Mouse (Mus musculus) liver (tissue): ENCODE results near the gene Tex264.

Experiments
- DNase-seq: peaks from one replicate; pipeline ENCODE4 v3.0.0-alpha.2; 2020; ENCODE audit warnings: mixed read lengths

Tex264 gene

GRCm38 (mm10) chr9:106685249-106686101 lies at the start of gene Tex264:
Gene Tex264, minus strand, starts transcription at chr9:106685927.
- peak; percentile 84 for DNase-seq

GRCm38 (mm10) chr9:106733690-106734089 lies 48.0 kb upstream of the Tex264 start:
- no peak for DNase-seq

GRCm38 (mm10) chr9:106729416-106729815 lies 43.7 kb upstream of the Tex264 start:
- no peak for DNase-seq

GRCm38 (mm10) chr9:106726891-106727290 lies 41.2 kb upstream of the Tex264 start:
- DNase-seq: peak; percentile 47

GRCm38 (mm10) chr9:106725435-106725834 lies 39.7 kb upstream of the Tex264 start:
- DNase-seq: no peak

- no peak for DNase-seq
These were observed 39.1 kb upstream of the Tex264 start for GRCm38 (mm10) chr9:106724864-106725263.

GRCm38 (mm10) chr9:106716729-106717128 lies 31.0 kb upstream of the Tex264 start:
- DNase-seq: no peak

GRCm38 (mm10) chr9:106716232-106716631 lies 30.5 kb upstream of the Tex264 start:
- no peak for DNase-seq

GRCm38 (mm10) chr9:106712470-106712869 lies 26.7 kb upstream of the Tex264 start:
- DNase-seq: no peak

- DNase-seq: no peak
These were observed 7.3 kb upstream of the Tex264 start for GRCm38 (mm10) chr9:106692973-106693481.

- DNase-seq: no peak
These were observed 3.1 kb upstream of the Tex264 start for GRCm38 (mm10) chr9:106688834-106689233.

- DNase-seq: peak; percentile 78
These were observed 1.4 kb upstream of the Tex264 start for GRCm38 (mm10) chr9:106686983-106687650.

- no peak for DNase-seq
These were observed 844 bp downstream of the Tex264 start for GRCm38 (mm10) chr9:106684918-106685248.

GRCm38 (mm10) chr9:106684093-106684872 lies 1.4 kb downstream of the Tex264 start:
- DNase-seq: no peak

GRCm38 (mm10) chr9:106681026-106681425 lies 4.7 kb downstream of the Tex264 start:
- no peak for DNase-seq

- no peak for DNase-seq
These were observed 7.5 kb downstream of the Tex264 start for GRCm38 (mm10) chr9:106678242-106678641.

GRCm38 (mm10) chr9:106677702-106678101 lies 8.0 kb downstream of the Tex264 start:
- DNase-seq: no peak

- no peak for DNase-seq
These were observed 9.2 kb downstream of the Tex264 start for GRCm38 (mm10) chr9:106676571-106676970.

- DNase-seq: no peak
These were observed 9.8 kb downstream of the Tex264 start for GRCm38 (mm10) chr9:106675965-106676364.

- peak; percentile 79 for DNase-seq
These were observed 10.2 kb downstream of the Tex264 start for GRCm38 (mm10) chr9:106675480-106675879.

GRCm38 (mm10) chr9:106673860-106674259 lies 11.9 kb downstream of the Tex264 start:
- no peak for DNase-seq

- DNase-seq: no peak
These were observed 20.9 kb downstream of the Tex264 start for GRCm38 (mm10) chr9:106664856-106665255.

GRCm38 (mm10) chr9:106664433-106664832 lies 21.3 kb downstream of the Tex264 start:
- no peak for DNase-seq
